Mouse (Mus musculus) bone marrow, adult 2 months (tissue): ENCODE measurements around the gene Pskh1. TPM values are rescaled to one million over a fixed set of nuclear protein-coding genes. Genes with fewer than 3 reads are reported as not detected.
A peak's percentile ranks its signal among the peaks of the same experiment; 100 is the strongest.

ENCODE experiments used
- H3K27ac ChIP-seq: fragments of 200-500 bp; 2 replicates; pipeline ENCODE4 v1.5.1; 2012; ENCODE audit warnings: low read depth, mild to moderate bottlenecking, control low read depth, inconsistent platforms, low read length; ENCODE audit not compliant: control insufficient read depth, poor library complexity, insufficient read depth
- H3K4me1 ChIP-seq: fragments of 200-500 bp; 2 replicates; pipeline ENCODE4 v1.6.1; 2011; ENCODE audit warnings: low read length; ENCODE audit not compliant: control insufficient read depth, insufficient read depth
- H3K4me3 ChIP-seq: fragments of 200-500 bp; replicated peaks from 2 replicates; pipeline ENCODE3; 2011; ENCODE audit warnings: mild to moderate bottlenecking, low read depth, low read length, control low read depth; ENCODE audit not compliant: control insufficient read depth
- CTCF ChIP-seq: fragments of 200-500 bp; IDR thresholded peaks from 2 replicates; pipeline ENCODE4 v1.5.1; 2011; ENCODE audit warnings: low read length, control low read depth; ENCODE audit not compliant: control insufficient read depth, insufficient read depth
- POLR2A ChIP-seq: fragments of 200-500 bp; IDR thresholded peaks from 2 replicates; pipeline ENCODE4 v1.6.1; 2011; ENCODE audit warnings: low read depth, mild to moderate bottlenecking, control low read depth, low read length, borderline replicate concordance; ENCODE audit not compliant: control insufficient read depth
- WGBS: fragments of 180-500 bp; shearing (Covaris S2); methylation state at CpG from one replicate; pipeline ENCODE4 v1.1.7; 2018; 5-methylcytosine and 5-hydroxymethylcytosine counted together
- polyA plus RNA-seq: library from polyadenylated mRNA; stranded (reverse); fragments of >200 nt; gene quantifications from 2 replicates; pipeline ENCODE4 v1.2.4, GENCODE M21; 2011; ENCODE audit warnings: low replicate concordance; ENCODE audit not compliant: missing spikeins, insufficient read depth, insufficient read length

The Pskh1 gene
- polyA plus RNA-seq, 1 experiment: 2.9 TPM

DNA sequence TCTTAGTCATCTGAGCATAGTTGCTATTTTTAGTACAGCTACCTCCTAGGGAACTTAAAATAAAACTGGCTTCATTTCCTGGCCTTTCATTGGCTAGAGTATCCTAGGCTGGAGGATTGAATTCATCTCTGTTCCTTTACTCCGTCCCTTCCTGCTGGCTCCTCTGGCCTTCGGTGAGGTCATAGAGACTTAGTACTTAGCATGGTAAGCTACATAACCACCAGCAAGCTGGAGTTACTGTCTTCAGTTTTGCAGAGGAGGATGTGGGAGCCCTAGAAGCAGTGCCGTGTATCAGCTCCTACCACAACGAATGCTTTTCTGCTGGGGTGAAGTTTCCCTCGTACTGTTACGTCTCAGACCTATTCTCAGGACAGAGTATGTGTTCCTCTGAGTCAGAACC, 25.9 kb upstream of the Pskh1 start:
- 87% methylated on average over 6 of the region's 6 CpGs for WGBS
- no peak for TF ChIP-seq CTCF
- TF ChIP-seq POLR2A: no peak
- Histone ChIP-seq H3K27ac (no peak overlapping the region), H3K4me1 (no peaks in the 10 kb centered on the region), H3K4me3 (no peak overlapping the region)

DNA sequence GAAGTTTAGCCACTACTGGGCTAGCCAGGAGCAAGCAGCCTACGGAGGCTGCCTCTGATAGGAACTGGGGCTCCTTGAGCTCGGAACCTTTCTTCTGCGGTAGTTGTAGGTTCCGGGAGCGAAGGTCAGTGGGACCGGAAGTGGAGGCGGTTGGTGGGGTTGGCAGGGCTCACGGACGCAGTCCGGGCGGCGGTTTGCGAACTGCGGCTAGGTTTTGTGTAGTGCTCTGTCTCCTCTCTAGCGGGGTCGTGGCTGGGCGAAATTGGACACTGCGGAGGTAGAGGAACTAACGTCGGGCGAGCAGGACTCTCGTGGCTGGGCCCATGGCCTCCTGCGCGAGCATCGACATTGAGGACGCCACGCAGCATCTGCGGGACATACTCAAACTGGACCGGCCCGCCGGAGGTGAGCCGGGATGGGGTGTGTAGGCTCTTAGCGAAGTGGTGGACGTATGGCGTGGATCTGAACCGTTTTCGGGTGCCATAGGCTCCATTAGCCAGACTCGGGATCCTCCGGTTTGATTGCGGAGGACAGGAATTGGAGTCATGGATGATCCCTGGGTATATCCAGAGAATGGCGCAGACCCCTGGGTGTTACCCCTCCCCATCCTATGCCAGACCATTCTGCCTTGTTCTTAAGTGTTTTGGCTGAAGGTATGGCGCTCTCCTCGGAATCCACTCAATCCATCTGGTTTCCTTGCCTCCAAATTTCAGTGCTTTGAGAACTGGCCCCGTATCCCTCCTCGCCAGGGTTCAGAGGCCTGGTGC, 19.3 kb upstream of the Pskh1 start, which contains the start of gene Edc4:
Gene Edc4 (plus strand): TSS at position 128 of the 767 bp plus-strand sequence.
- WGBS: under 1% methylated on average over 45 of the region's 45 CpGs
- Histone ChIP-seq H3K4me1 (peaks cover 2% of the 10 kb centered on the region; the same call in 1 of the 2 replicates), H3K4me3 (peak within 1 kb of the TSS; percentile 97), H3K27ac (peak within 1 kb of the TSS; percentile 60)
- peak; percentile 79; the same call in 1 of the 2 replicates for TF ChIP-seq POLR2A
- TF ChIP-seq CTCF: no peak

- TF ChIP-seq CTCF (no peak), POLR2A (no peak)
- H3K4me3 ChIP-seq: no peak overlapping the region
- no peak overlapping the region for H3K27ac ChIP-seq
- no peaks in the 10 kb centered on the region for H3K4me1 ChIP-seq
- WGBS: 90% methylated on average over 12 of the region's 12 CpGs
Measured at GRCm38 (mm10) chr8:105889756-105890465, 10.3 kb upstream of the Pskh1 start.

DNA sequence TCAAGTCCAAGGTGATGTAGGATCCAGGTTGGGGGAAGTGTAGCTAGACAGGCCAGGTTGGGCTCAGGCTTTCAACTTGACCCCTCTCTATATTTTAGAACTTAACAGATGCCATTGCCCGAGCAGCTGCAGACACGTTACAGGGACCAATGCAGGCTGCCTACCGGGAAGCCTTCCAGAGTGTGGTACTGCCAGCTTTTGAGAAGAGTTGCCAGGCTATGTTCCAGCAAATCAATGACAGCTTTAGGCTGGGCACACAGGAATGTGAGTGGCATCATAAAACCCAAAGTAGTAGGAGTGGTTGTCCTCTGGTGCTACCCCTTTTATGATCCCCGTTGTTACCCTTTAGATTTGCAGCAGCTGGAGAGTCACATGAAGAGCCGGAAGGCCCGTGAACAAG, 9.4 kb upstream of the Pskh1 start:
- H3K4me3 ChIP-seq: no peak overlapping the region
- no peak for TF ChIP-seq POLR2A
- TF ChIP-seq CTCF: no peak
- no peaks in the 10 kb centered on the region for H3K4me1 ChIP-seq
- 88% methylated on average over 6 of the region's 6 CpGs for WGBS
- no peak overlapping the region for H3K27ac ChIP-seq

DNA sequence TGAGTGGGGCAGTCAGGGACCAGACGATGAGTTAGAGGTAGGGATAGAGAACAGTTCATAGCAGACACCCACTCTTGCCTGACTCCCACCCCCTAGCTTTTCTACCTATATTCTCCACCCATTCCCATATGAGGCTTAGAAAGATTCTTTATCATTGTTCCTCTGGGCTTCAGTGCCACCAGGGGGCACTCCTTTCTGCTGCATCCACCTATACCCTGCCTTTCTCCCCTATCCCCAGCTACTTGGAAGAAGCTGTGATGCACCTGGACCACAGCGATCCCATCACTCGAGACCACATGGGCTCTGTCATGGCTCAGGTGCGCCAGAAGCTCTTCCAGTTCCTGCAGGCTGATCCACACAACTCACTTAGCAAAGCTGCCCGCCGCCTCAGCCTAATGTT, 7.8 kb upstream of the Pskh1 start:
- Histone ChIP-seq H3K27ac (no peak overlapping the region), H3K4me1 (no peaks in the 10 kb centered on the region), H3K4me3 (no peak overlapping the region)
- 87% methylated on average over 6 of the region's 6 CpGs for WGBS
- TF ChIP-seq POLR2A (no peak), CTCF (peak; percentile 51)

DNA sequence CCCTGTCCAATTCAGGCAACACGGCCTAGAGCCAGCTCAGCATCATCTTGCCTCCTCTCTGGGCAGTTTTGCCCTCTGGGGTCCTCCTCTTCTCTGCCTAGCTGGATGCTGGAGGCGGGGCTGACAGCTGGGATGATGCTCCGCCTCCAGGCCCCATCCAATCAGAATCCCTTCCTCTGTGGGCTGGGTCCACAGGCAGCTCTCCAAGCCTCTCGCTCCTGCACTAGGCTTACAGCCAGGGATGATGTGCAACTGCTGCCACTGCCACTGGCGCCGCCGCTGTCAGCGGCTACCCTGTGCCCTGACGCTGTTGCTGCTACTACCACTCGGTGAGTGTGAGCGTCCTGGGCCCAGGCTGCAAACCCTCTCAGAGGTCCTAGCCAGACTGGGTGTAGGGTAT, 6.9 kb upstream of the Pskh1 start, which contains the start of gene Nrn1l:
Gene Nrn1l (plus strand): TSS at position 229 of the 400 bp plus-strand sequence.
- Histone ChIP-seq H3K27ac (no peak within 1 kb of the TSS), H3K4me3 (no peak within 1 kb of the TSS), H3K4me1 (no peaks in the 10 kb centered on the region)
- WGBS: 65% methylated on average over 11 of the region's 11 CpGs
- no peak for TF ChIP-seq CTCF
- TF ChIP-seq POLR2A: no peak

DNA sequence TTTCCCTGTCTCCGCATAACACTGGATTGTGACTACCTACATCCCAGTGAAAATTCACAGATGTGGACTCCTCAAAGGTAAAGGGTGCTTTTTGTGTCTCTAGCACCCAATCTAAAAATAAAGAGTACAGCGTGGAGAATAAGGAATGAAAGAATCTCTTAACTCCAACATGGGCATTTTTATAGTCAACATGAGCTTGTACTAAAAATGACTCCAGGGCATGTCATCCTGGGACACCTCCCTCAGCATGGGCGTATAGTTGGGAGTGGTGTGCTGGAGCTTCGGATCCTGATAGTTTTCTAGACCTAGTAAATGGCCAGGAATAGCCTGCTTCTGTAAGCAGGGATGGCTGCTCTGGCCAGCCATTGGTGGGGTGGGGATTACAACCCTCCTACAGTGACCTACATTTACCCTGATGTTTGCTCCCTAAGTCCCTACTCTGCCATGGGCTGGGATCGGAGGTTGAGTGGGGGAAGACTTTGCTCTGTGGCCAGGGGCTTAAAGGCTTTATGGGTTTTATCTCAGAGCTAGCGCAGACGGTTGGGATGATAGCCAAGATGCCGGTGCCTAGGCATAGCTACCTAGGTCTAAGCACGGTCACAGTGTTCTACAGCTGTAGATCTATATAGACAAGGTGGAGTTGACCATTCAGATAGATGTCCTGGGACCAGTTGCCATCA, 2.3 kb upstream of the Pskh1 start:
- no peak for TF ChIP-seq CTCF
- TF ChIP-seq POLR2A: no peak
- 81% methylated on average over 9 of the region's 9 CpGs for WGBS
- Histone ChIP-seq H3K27ac (no peak overlapping the region), H3K4me1 (peaks cover 1% of the 10 kb centered on the region), H3K4me3 (no peak overlapping the region)
